Mouse (Mus musculus) neural tube, embryonic 14.5 days (tissue): Measurements from ENCODE around the gene Cpe. TPM values are rescaled to one million over a fixed set of nuclear protein-coding genes. Genes with fewer than 3 reads are reported as not detected.

ENCODE experiments used
- ATAC-seq: fragments of 200-750 bp; cut with Nextera tagmentation; 2 replicates; pipeline ENCODE4 v1.8.0; 2017; ENCODE audit warnings: low read depth, mild to moderate bottlenecking, moderate TSS enrichment, moderate library complexity
- H3K27ac ChIP-seq: fragments of 300-500 bp; sonication (generic); 2 replicates; pipeline ENCODE4 v1.5.1; 2014; ENCODE audit warnings: low read depth, mild to moderate bottlenecking, control low read depth, low read length, moderate library complexity, mixed read lengths
- H3K27me3 ChIP-seq: fragments of 300-500 bp; sonication (generic); 2 replicates; pipeline ENCODE4 v1.6.1; 2014; ENCODE audit warnings: low read length; ENCODE audit not compliant: control insufficient read depth, insufficient read depth
- H3K36me3 ChIP-seq: fragments of 300-500 bp; sonication (generic); 2 replicates; pipeline ENCODE4 v1.6.1; 2014; ENCODE audit warnings: low read length, mixed read lengths; ENCODE audit not compliant: control insufficient read depth, insufficient read depth
- H3K4me1 ChIP-seq: fragments of 300-500 bp; sonication (generic); 2 replicates; pipeline ENCODE4 v1.6.1; 2014; ENCODE audit warnings: low read length; ENCODE audit not compliant: control insufficient read depth, insufficient read depth
- H3K4me2 ChIP-seq: fragments of 300-500 bp; sonication (generic); 2 replicates; pipeline ENCODE4 v1.6.1; 2014; ENCODE audit warnings: mild to moderate bottlenecking, low read depth, low read length, control low read depth
- H3K4me3 ChIP-seq: fragments of 300-500 bp; sonication (generic); 2 replicates; pipeline ENCODE4 v1.5.1; 2014; ENCODE audit warnings: low read depth, low read length, control low read depth, mixed read lengths
- H3K9ac ChIP-seq: fragments of 300-500 bp; sonication (generic); replicated peaks from 2 replicates; pipeline ENCODE4 v1.6.1; 2014; ENCODE audit warnings: low read depth, mild to moderate bottlenecking, control low read depth, low read length, mixed read lengths
- H3K9me3 ChIP-seq: fragments of 300-500 bp; sonication (generic); 2 replicates; pipeline ENCODE4 v1.6.1; 2016; ENCODE audit warnings: low read length; ENCODE audit not compliant: control insufficient read depth
- WGBS: fragments of 180-500 bp; shearing (Covaris S2); extraction: QIAGEN DNeasy Blood & Tissue Kit; methylation state at CpG from one replicate; pipeline ENCODE4 v1.1.7; 2014; 5-methylcytosine and 5-hydroxymethylcytosine counted together
- polyA plus RNA-seq: library from polyadenylated mRNA; unstranded; fragments of >200 nt; fragmentation: Nextera tagmentation; extraction: Ambion mirVana; gene quantifications from 2 replicates; pipeline ENCODE4 v1.2.1, GENCODE M21; 2014

Cpe gene
- polyA plus RNA-seq, 1 experiment from 2014 or later: 826 TPM

DNA sequence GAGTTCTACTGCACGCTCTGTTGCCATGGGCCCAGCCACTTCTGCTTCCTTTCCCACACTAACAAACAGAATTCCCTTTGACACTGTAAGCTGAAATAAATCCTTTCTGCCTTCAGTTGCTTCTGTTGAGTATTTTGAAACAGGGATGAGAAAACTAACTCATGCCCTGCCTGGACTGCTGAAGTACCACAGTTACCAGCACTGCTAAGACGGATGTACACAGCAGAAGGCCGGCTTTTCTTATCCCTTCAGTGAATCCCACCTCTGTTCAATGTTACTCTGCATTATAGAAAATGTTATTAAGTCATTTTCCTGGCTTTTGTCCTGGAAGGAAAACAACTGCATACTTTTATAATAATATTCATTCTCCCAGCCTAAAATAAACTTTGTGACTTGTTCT, 45.7 kb downstream of the Cpe start:
- H3K4me3 ChIP-seq: no peak overlapping the region
- H3K4me1 ChIP-seq: no peaks in the 10 kb centered on the region; the same call in 1 of the 2 replicates
- H3K9ac ChIP-seq: no peak overlapping the region
- no peak overlapping the region for H3K27ac ChIP-seq
- no peaks in the 10 kb centered on the region for H3K9me3 ChIP-seq
- H3K4me2 ChIP-seq: no peak overlapping the region
- no peak for ATAC-seq
- no peaks in the 10 kb centered on the region for H3K27me3 ChIP-seq
- WGBS: 84% methylated on average over 3 of the region's 3 CpGs
- H3K36me3 ChIP-seq: no peaks in the 10 kb centered on the region

DNA sequence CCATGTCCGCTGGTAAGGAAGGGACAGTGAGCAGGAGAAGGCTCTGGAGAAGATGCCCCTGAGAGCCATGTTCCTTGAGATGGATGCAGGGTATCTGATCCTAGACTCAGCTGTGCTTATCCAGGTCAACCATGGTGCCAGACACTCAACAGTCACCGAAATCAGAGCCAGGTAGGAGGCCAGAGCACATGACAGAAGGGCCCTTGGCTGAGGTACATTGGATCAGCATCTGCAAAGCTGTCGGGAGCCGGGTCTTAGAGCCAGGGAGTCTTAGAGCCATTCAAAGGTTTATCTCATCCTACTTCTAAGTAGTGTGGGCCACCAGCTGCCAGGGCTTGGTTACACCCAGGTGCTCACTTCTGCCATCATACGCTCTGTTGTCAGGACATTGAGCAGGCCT, 46.4 kb downstream of the Cpe start:
- Histone ChIP-seq H3K4me3 (no peak overlapping the region), H3K4me1 (no peaks in the 10 kb centered on the region; the same call in 1 of the 2 replicates), H3K27ac (no peak overlapping the region), H3K27me3 (no peaks in the 10 kb centered on the region), H3K9ac (no peak overlapping the region), H3K4me2 (no peak overlapping the region), H3K9me3 (no peaks in the 10 kb centered on the region), H3K36me3 (no peaks in the 10 kb centered on the region)
- no peak for ATAC-seq
- 91% methylated on average over 5 of the region's 5 CpGs for WGBS

DNA sequence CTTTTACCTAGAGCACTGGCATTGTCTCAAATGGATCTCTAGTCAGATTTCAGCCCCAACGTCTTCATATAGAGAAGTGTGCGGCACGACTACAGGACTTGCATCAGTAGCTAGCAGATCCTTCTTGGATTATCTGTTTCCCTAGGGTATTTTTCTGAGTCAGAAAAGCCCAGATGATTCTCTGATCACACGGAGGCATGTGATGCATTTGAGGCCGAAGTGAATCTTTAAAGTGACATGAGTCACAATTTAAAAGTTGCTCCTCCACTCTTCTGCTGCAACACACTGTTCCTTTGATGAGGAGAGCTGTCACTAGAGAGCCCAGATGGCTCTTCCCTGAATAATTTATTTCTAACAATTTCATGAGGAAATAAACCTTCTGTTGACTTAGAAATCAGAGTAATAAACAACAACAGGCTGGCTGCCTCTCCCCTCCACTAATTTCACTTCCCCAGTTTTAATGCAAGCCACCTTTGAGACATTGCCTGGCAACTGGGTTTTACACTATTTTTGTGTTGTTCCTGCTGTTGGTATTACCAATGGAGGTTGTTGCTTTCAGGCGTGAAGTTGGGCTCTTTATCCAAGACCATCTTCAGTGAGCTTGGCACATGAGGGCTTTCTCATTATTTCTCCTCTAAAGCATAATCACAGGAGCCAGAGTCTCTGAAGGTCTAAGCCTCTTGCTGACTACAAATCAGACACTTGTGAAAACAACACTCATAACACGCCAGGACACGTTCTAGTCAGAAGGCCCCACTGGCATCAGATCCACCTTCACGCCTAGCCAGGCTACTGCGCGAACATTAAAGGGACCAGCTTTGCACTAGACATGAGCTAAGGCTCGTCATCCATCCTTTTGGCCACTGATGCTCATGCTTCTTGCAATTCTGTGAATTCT, 48.5 kb downstream of the Cpe start:
- no peak for ATAC-seq
- Histone ChIP-seq H3K9ac (no peak overlapping the region), H3K27me3 (no peaks in the 10 kb centered on the region), H3K36me3 (no peaks in the 10 kb centered on the region), H3K4me1 (no peaks in the 10 kb centered on the region; the same call in 1 of the 2 replicates), H3K4me2 (no peak overlapping the region), H3K9me3 (no peaks in the 10 kb centered on the region), H3K4me3 (no peak overlapping the region), H3K27ac (no peak overlapping the region)
- WGBS: 77% methylated on average over 12 of the region's 12 CpGs

DNA sequence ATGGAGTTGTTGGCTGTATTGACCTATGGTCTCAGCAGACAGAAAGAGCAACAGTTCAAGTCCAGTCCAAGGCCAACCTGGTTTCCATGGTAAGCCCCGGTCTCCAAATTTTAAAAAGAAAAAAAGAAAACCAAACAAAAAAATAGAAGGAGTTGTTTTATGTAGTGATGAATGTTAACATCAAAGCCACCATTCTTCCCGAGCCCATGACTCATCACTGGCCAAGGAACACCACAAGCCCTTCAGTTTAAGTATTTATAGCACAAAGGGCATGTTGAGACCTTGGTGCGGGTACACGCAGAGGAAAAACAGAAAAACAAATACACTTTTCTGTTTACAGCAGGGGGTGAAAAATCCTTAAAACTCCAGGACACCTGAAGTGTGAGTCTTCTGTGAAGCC, 49.5 kb downstream of the Cpe start:
- H3K4me1 ChIP-seq: no peaks in the 10 kb centered on the region; the same call in 1 of the 2 replicates
- WGBS: 70% methylated on average over 4 of the region's 4 CpGs
- H3K27me3 ChIP-seq: no peaks in the 10 kb centered on the region
- H3K27ac ChIP-seq: no peak overlapping the region
- no peak for ATAC-seq
- H3K4me2 ChIP-seq: no peak overlapping the region
- H3K9me3 ChIP-seq: no peaks in the 10 kb centered on the region
- no peak overlapping the region for H3K9ac ChIP-seq
- H3K36me3 ChIP-seq: no peaks in the 10 kb centered on the region
- H3K4me3 ChIP-seq: no peak overlapping the region

DNA sequence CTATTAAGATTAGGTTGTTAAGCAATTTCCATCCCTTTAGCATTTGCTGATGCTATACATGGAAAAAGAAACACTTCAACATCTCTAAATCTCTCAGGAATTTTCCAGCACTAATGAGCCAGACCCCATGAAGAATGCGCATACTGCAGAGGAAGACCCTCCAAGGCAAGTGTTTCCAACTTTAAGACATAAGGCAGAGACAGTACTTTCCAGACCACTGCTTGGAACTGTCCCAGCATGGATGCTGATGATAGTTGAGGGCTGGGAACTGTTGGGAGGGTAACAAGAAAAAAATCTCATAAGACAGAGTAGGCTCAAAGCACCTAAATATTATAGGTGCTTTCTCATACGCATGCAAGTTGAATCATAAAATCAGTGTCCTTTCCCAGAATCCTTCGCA, 50.1 kb downstream of the Cpe start:
- Histone ChIP-seq H3K27ac (no peak overlapping the region), H3K4me1 (no peaks in the 10 kb centered on the region; the same call in 1 of the 2 replicates), H3K9me3 (no peaks in the 10 kb centered on the region), H3K36me3 (no peaks in the 10 kb centered on the region), H3K4me2 (no peak overlapping the region), H3K9ac (no peak overlapping the region), H3K27me3 (no peaks in the 10 kb centered on the region), H3K4me3 (no peak overlapping the region)
- 90% methylated on average over 3 of the region's 3 CpGs for WGBS
- no peak for ATAC-seq

DNA sequence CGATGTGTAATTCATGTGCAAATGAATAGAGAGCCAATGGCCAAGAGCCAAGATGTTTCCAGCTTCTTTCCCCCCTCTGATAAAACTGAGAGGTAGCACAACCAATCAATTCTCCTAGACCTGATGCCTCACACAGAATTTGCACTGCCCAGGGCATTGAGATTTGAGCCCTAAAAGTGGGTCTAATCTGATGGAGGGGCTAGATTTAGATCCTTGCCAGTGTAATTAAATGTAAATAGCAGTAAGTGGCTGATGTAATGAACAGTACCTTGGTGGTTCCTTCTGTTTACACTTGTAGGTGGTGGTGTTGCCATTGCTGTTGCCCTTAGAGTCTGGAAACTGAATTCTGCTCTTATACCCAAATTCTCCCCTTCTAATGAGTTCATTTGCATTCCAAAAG, 52.3 kb downstream of the Cpe start:
- Histone ChIP-seq H3K9me3 (no peaks in the 10 kb centered on the region), H3K9ac (no peak overlapping the region)
- ATAC-seq: no peak

DNA sequence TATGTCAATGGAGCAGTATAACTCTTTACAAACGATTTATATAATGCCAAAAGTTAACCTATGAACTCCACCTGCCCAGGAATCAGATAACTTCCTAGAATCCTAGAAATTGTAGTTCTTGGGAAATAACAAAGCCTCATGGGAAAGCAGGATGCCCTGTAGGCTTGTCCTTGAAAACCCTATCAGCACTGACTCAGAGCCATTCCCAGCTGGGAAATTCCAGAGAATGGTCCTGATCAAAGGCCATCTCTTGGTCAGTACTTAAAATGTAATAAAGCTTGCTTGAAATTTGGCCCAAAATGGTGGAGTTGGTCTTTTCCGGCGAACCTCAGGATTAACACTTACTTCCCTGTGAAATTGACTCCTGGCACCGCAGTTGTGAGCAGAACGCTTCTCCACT, 53.2 kb downstream of the Cpe start:
- H3K9ac ChIP-seq: no peak overlapping the region
- no peaks in the 10 kb centered on the region for H3K36me3 ChIP-seq
- no peak overlapping the region for H3K4me3 ChIP-seq
- no peaks in the 10 kb centered on the region for H3K9me3 ChIP-seq
- no peak for ATAC-seq
- no peaks in the 10 kb centered on the region for H3K27me3 ChIP-seq
- H3K27ac ChIP-seq: no peak overlapping the region
- 92% methylated on average over 5 of the region's 5 CpGs for whole genome bisulfite sequencing
- H3K4me1 ChIP-seq: no peaks in the 10 kb centered on the region; the same call in 1 of the 2 replicates
- no peak overlapping the region for H3K4me2 ChIP-seq

More for the DNA sequence above, 52.3 kb downstream of the Cpe start:
- Histone ChIP-seq H3K4me2 (no peak overlapping the region), H3K4me1 (no peaks in the 10 kb centered on the region; the same call in 1 of the 2 replicates), H3K4me3 (no peak overlapping the region), H3K36me3 (no peaks in the 10 kb centered on the region), H3K27ac (no peak overlapping the region), H3K27me3 (no peaks in the 10 kb centered on the region)
- 63% methylated on average over 1 of the region's 1 CpGs for WGBS

DNA sequence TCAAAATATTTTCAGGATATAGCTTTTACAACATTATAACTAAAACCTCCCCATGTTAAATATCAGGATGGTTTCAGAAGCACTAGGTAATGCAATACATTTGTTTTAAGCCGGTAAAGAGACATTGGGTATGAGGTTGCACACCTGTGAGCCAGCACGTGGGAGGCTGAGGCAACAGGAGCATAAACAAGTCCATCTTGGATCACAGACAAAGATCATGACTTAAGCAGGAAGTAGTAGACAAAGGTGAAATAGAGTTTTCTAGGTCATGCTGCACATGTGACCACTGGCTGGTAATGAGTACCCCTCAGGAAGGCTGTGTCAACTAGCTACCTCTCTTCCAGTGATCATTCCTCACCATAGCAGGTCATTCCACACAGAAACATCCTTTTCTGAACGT, 58.0 kb downstream of the Cpe start:
- Histone ChIP-seq H3K4me1 (no peaks in the 10 kb centered on the region), H3K4me2 (no peak overlapping the region), H3K27me3 (no peaks in the 10 kb centered on the region), H3K27ac (no peak overlapping the region), H3K9me3 (no peaks in the 10 kb centered on the region), H3K9ac (no peak overlapping the region), H3K4me3 (no peak overlapping the region), H3K36me3 (no peaks in the 10 kb centered on the region)
- 88% methylated on average over 3 of the region's 3 CpGs for WGBS
- no peak for ATAC-seq

DNA sequence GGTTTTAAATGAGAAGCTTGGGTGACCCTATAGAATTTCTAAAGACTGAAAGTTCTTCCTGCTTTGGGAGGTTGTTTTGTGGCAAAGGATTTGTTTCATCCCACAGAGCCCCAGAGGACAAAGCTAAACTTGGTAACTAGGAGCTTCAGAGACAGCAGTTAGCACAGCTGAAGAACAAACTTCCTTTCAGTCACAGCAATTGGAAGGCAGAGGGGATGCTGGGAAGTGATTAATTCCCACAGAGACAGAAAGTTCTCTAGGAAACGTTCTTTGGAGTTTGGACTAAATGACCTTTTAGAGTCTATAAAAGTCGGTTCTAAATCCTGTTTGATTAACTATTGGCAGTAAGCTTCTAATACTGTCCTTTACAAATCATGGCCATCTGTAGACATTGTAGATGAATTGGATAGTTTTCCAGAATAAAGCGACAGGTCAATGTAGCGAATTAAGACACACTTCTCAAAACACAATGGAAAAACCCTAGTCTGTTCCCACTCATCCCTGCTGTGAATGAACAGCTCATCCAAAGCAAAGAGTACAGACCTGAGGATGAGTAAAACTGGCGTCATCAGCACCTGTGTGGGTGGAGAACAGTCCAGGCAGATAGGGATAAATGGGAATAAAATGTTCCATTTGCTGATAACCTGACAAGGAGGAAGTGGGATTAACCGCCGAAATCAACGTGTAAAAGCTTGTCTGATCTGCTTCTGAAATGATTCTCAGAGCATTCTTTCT, 58.6 kb downstream of the Cpe start:
- ATAC-seq: no peak
- 58% methylated on average over 8 of the region's 8 CpGs for WGBS
- Histone ChIP-seq H3K27ac (no peak overlapping the region), H3K4me2 (no peak overlapping the region), H3K4me1 (no peaks in the 10 kb centered on the region; the same call in 1 of the 2 replicates), H3K9ac (no peak overlapping the region), H3K36me3 (no peaks in the 10 kb centered on the region), H3K4me3 (no peak overlapping the region), H3K9me3 (no peaks in the 10 kb centered on the region), H3K27me3 (no peaks in the 10 kb centered on the region)
